Mouse (Mus musculus): Measurements from ENCODE around the gene 1700018F24Rik.
"Not testable (repeated sequence)": the region's sequence is repeated elsewhere in the genome, so short reads cannot be mapped to it uniquely, and the experiment has no call there.

- TF ChIP-seq CTCF (IDR thresholded peaks at IDR 0.05; ENCODE audit: extremely low read depth, insufficient read length, insufficient replicate concordance, low read depth, low read length); POLR2A (IDR thresholded peaks at IDR 0.05; ENCODE audit: low read depth, low read length): not testable (repeated sequence)
These were observed 22.5 kb upstream of the 1700018F24Rik start for GRCm38 (mm10) chr5:145020254-145020653.
